Mouse (Mus musculus): ENCODE results near the gene Scgb1c1.

The Scgb1c1 gene

GRCm38 (mm10) chr7:140844905-140845665 is at the start of gene Scgb1c1:
Scgb1c1 (plus strand) TSS chr7:140845547.
- peak; percentile 93 for DNase-seq (ENCODE audit: low read depth)

- DNase-seq (ENCODE audit: low read depth): no peak
Observed at GRCm38 (mm10) chr7:140797619-140798018, 47.7 kb upstream of the Scgb1c1 start.

DNA sequence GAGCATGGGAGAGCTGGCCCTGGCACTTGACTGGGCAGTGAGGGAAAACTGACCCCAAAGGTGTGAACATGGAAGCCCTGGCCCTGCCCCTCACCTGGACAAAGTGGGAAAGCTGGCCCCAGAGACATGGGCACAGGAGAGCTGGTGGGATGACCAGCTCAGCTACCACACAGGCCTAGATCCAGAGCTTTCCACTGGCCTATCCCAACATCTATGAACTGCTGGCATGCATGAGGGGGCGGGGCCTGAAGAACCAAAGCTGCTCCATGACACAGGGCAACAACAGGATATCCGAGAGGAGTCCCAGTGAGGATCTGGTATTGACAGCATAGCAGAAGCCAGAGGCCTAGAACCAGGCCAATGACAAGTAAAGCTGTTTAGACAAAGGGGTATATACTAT is 47.1 kb upstream of the Scgb1c1 start:
- no peak for DNase-seq (ENCODE audit: low read depth)

DNA sequence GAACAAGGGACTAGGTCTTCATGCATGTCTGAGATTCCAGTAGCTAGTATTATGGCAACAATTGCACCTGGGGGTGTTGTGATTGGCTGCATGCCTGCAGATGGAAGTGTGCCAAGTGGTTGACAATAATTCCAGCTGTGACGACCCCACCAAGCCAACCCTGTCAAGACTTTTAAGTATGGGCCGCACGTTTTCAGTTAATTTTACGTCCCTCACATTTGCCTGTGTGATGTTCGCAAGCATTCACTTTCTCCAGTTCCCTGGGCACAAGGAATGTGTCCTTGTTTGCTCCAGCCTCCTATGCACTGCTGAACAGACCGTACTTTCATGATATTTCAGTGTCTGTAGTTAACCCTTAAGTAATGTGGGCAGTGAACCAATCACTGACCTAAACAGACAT is 42.7 kb upstream of the Scgb1c1 start:
- no peak for DNase-seq (ENCODE audit: low read depth)

DNA sequence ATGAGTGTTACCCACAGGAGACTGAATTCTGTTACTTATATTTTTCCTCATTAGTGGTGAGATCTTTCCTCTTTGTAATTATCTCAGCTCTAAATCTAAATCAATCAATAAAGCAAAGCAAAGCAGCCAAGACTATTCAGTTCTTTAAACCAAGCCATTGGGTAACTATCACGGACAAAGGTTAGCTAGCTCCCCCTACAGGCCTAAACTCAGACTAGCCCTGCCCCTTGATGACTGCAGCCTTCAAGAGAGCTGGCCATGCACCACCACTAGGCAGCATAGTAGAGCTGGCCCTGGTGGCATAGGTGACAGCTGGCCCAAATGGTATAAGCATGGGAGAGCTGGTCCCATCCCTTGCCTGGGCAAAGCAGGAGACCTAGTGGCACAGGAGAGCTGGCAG is 39.6 kb upstream of the Scgb1c1 start:
- DNase-seq (ENCODE audit: low read depth): peak; percentile 73

DNA sequence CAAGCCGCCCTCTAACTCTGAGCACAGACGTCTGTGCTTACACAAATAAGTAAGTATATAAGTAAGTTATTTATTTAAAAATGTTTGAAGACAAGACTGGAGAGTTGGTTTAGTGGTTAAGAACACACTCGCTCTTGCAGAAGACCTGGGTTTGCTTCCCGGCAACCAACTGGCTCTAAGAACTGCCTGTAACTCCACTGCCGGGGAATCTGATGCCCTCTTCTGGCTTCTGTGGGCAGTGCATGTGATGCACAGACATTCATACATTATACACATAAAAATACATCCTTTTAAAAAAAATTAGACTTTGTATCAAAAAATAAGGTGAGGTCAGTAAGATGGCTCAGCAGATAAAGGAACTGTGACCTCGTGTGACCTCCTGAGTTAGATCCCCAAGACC is 34.9 kb upstream of the Scgb1c1 start:
- DNase-seq (ENCODE audit: low read depth): peak; percentile 8

DNA sequence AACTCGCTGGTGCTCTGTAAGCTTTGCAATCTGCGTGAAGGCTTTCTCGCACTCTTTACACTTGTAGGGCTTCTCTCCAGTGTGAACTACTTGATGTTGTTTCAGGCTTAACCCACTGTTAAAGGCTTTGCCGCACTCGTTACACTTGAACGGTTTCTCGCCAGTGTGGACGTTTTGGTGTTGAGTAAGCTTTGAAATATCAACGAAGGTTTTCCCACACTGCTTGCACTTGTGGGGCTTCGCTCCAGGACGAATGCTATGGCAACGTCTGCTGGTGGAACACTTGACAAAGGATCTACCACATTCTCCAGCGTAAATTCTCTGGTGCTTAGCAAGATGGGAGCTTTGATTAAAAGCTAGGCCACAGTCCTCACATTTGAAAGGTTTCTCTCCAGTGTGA is 33.6 kb upstream of the Scgb1c1 start:
- no peak for DNase-seq (ENCODE audit: low read depth)

DNA sequence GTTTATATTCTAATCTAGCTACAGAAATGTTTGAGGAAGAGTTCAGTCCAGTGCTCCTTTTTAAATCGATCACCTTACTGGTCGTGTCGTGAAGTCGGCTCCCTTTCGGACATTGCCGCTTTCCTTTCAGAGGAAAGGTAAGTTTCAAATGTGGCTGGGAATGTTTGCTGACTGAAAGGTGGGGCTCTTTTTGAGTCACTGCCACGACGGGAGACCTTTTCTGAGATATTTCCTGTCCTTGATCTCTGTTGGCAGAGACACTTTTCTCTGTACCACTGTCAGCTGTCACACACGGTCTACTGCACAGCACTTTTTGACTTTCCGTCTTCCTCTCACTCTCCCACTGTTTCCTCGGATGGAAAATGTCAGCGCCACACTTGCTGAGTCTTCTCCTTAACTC is 32.5 kb upstream of the Scgb1c1 start:
- DNase-seq (ENCODE audit: low read depth): no peak

GRCm38 (mm10) chr7:140820173-140820572 is 25.2 kb upstream of the Scgb1c1 start:
- DNase-seq (ENCODE audit: low read depth): no peak

DNA sequence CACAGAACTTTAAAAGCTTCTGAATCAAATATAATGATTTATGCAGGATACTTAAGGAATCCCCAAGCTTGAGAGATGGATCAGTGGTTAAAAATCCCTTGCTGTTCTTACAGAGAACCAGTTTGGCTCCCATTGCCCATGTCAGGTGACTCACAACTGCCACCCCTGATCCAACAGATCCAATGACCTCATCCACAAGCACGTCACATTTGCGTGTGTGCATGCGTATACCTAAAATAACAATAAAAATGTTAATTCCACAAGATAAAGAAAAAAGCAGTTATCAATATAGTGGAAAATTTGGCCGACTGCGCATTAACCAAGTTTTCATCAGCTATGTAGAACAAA is 24.1 kb upstream of the Scgb1c1 start:
- DNase-seq (ENCODE audit: low read depth): no peak

GRCm38 (mm10) chr7:140821653-140822329 is 23.6 kb upstream of the Scgb1c1 start, which contains the start of gene Zfp941:
Zfp941 (minus strand) TSS chr7:140822178.
- no peak for DNase-seq (ENCODE audit: low read depth)

DNA sequence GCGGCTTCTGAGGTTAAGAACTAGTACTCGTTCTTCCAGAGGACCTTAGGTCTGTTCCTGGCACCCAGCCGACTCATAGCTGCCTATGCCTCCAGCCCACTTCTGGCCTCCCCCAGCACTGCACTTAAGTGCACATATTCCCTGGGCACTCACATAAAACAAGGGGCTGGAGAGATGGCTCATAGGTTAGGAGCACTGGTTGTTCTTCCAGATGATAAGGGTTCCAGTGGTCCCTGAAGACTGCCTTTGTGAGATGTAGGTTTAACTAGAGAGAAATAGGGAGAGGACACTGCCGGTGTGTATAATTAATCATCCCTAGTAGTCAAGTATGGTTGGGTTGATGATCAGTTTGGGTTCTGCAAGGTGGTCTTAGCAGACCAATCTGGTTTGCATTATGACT is 22.6 kb upstream of the Scgb1c1 start:
- DNase-seq (ENCODE audit: low read depth): no peak

GRCm38 (mm10) chr7:140828171-140828881 is 17.0 kb upstream of the Scgb1c1 start:
- DNase-seq (ENCODE audit: low read depth): peak; percentile 36

DNA sequence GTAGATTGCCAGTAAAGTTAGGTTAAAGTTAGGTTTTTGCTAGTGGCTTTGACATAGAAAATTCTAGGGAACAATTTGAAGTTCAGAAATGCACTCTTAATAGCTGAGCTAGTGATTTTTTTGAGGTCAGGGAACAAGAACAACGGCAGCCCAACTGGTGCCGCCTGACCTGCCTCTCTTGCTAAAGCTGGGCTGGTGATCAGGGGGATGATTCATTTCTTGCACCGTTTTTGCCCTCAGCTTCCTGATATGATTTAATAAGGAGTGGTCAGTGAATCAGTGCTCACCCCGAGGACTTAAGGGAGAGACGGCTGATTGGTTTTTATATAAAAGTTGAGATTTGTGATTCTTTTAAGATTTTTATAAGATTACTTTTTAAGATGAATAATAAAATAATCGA is 13.9 kb upstream of the Scgb1c1 start:
- no peak for DNase-seq (ENCODE audit: low read depth)

- DNase-seq (ENCODE audit: low read depth): no peak
Observed at GRCm38 (mm10) chr7:140833341-140833740, 12.0 kb upstream of the Scgb1c1 start.

DNA sequence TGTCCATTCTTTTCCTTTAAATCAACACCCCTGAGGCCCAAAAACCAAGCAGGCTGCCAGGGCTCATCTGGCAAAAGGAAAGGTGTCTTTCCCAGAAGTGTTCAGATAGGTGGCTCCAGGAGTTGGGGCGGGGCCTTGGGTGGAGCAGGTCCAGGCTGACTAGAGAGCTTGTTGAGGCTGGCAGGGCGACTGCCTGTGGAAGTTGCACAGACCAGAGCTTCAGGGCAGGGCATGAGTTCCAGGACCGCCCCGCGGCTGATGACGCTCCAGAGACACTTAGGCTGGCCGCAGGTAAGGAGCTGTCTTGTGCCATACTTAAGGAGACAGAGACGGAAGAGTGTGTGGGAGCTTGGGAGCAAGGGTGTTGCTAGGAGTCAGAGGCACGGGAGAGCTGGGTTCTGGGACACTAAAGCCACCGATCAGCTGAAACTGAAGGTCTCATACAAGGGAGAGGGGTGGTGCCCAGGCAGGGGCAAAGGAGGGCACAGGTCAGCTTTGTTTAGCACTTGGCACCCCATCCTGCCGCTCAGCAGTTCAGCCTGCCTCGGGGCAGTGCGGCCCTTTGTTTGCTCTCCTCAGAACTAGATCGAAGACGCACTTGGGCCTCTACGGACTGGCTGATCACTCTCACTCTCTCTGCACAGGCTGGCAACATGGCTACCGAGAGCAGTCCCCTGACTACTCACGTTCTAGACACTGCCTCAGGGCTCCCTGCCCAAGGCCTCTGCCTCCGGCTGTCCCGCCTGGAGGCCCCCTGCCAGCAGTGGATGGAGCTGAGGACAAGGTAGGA is 10.2 kb upstream of the Scgb1c1 start, which contains the start of gene Urah:
Gene Urah, plus strand, starts transcription at position 51 of the 790 bp plus-strand sequence.
- no peak for DNase-seq (ENCODE audit: low read depth)

DNA sequence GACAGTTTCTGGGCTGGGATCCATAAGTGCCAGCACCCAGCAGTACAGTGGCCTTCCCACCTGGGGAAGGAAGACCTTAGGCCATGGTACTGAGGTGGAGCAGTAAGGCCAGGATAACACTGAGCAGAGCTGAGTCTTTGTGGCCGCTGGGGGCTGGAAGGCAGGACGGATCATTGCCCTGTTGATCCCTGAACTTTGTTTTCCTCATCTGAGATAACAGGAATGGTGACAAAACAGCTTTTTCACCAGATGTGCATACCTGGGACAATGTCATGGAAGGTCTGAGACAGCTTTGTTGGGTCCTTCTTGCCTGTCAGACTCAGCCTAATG is 9.6 kb upstream of the Scgb1c1 start:
- no peak for DNase-seq (ENCODE audit: low read depth)

DNA sequence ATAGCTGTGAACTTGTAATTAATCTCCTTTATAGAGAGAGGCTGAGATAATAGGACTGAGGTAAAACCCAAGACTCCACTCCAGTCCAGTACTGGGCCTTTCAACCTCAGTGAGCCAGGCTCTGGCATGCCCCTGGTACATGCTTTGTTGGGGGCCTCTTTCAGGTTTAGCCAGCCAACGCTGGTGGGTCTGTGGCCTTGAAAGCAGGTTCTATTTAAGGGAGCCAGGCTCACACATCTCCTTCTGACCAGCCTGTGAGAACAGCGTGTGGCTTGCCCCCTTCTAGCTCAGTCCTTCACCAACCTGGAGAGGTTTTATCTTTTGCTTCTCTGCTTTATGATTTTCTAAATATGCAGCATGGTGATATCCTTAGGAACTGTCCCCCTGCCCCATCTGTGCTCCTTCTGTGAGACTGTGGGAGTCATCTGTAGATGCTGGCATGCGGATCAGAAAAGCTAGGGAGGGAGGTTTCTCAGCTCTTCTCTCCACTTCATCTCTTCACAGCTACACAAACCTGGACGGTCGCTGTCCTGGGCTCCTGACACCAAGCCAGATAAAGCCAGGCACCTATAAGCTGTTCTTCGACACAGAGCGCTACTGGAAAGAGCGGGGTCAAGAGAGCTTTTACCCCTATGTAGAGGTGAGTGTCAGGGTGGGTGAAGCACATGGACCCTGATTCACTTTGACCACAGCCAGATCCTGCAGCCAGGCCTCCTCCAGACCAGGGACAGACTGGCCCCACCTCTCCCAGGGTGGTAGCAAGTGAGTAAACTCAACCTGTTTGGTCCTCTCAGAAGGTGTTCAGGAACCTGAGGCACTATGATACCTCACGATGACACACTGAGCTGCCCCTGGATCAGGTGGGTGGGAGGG is 8.9 kb upstream of the Scgb1c1 start:
- no peak for DNase-seq (ENCODE audit: low read depth)

DNA sequence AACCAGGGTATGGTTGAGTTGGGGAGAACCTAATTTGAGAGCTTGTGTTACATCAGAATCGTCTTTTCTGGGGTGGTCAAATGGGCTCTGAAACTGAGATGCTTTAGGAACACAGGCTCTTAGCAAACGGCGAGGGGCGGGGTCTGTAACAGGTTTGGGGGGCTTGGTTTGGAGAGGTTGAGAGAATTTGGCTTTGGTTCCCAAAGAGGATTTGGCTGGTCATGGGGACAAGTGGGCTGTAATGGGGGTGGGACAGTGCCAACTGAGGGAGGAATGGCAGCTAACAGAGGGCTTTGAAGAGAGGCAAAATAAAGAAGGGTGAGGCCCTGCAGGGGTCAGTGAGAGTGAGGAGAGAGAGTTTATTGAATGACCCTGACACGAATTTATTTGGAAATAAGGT is 5.8 kb upstream of the Scgb1c1 start:
- no peak for DNase-seq (ENCODE audit: low read depth)

DNA sequence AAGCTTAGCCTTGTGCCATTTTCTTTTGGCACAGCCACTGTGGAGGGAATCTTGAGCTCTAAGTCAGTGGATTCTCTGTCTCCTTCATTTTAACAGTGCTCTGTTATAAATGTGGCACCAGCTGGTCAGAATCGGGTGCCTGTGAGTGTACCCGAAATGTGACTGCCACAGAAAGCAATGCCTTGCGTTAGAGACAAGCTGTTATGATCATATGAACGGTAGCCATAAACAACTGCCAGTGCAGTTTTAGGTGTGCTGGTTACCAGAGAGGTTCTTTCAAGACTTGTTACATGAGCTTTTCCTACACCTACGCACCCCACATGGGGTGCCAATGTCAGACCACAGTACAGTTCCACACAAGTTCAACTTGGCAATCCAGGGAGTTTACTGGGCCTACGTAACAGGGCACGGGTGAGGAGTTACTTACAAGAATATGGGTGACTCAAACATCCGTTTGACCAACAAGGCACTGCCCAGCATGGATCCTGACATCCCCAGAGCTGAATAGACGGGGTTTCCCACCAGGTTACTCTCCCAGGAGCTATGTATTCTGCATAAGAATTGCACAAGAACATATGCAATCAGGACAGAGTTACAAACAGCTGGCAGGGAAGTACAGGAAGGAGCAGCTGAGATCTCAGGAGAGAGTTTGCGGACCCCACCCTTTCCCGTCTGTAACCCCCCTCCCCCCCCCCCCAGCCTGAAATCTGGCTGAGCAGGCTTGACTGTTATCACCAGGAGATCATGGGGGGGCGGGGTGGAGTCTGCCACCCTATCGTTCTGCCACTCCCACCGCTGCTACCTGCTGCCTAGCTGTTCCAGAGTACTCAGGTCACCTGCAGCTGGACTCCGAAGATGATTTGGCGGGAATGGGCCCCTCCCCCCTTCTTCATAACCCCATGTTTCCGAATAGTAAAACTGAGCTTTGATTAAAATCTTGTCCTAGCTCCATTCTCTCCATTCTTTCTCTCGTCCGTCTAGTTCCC is 4.3 kb upstream of the Scgb1c1 start:
- DNase-seq (ENCODE audit: low read depth): no peak

All from naive thymus-derived CD4-positive, alpha-beta T cell, adult 2 months (primary cell).